Mouse (Mus musculus): ENCODE results near the gene Cmss1.

- TF ChIP-seq CTCF (IDR thresholded peaks at IDR 0.05; ENCODE audit: low read depth, low read length) (no peak), POLR2A (IDR thresholded peaks at IDR 0.05; ENCODE audit: extremely low read depth, insufficient read depth, low read length) (no peak)
These were observed 253.4 kb downstream of the Cmss1 start for GRCm38 (mm10) chr16:57353166-57353721.
